In the genomic region with DNA sequence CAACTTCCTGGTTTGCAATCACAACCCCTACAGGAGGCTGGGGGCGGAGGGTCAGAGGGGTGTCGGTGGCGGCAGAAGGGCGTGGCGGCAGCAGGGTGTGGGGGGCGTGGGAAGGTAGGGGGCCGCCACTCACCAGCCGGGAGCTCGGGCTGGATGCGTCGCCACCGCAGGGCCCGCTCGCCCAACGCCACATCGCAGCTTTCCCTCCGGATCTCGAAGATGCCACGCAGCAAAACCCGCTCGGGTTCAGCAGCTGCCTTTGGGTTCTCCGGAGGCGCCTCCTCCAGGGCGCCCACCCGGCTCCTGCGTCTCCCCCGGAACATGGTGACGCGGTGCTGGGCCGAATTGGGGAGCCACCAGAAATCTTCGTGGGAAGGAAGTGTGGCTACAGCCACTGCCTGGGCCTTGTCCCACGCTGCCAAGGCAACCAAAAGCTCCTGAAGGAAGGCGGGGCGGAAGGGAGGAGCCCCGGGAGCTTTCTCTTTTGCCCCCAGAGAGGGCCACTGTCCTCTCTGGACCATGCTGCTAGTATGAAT, we compare ENCODE assay signal across 8 mouse cellular contexts. TPM values are rescaled to one million over a fixed set of nuclear protein-coding genes. Genes with fewer than 3 reads are reported as not detected.
A peak's percentile ranks its signal among the peaks of the same experiment; 100 is the strongest.
DNase-seq lines count a peak whose midpoint lies in the region; ATAC-seq and TF ChIP-seq lines count a peak whose summit lies in the region.

No protein-coding gene starts in this region.

- no peaks in the 10 kb centered on the region for H3K9me3 ChIP-seq in kidney, embryonic 16.5 days (ENCODE audit: low read length)

- H3K4me2 ChIP-seq in kidney, embryonic 16.5 days (replicated peaks; ENCODE audit: low read depth, low read length), result peak overlapping the region; percentile 98

- ATAC-seq in kidney, embryonic 16.5 days (ENCODE audit: low FRiP score, low TSS enrichment), result peak; percentile 67

- peak overlapping the region; percentile 38; the same call in 1 of the 2 replicates for H3K4me3 ChIP-seq in heart, adult 2 months
- H3K4me3 ChIP-seq in kidney, embryonic 16.5 days (ENCODE audit: low read length), result peak overlapping the region; percentile 54
- H3K4me3 ChIP-seq in macrophage (ENCODE audit: inconsistent target), result peak overlapping the region; percentile 28
- peak overlapping the region; percentile 57 for H3K4me3 ChIP-seq in small intestine, adult 2 months (ENCODE audit: low read depth, low read length)

- intact Hi-C loops in left cerebral cortex, postnatal 14 days (cut with DNase I), result no loop called here
- intact Hi-C loops in heart, adult 2 months (cut with DNase I), result no loop called here

- DNase-seq in left cerebral cortex, adult 18-20 months (ENCODE audit: low spot score in 2 of 2), result peak; percentile 37 to 49
- DNase-seq in left cerebral cortex, postnatal 14 days (ENCODE audit: low spot score in 2 of 2), result no peak
- peak; percentile 68 to 75 for DNase-seq in cerebellum, postnatal 25 days
- peak; percentile 32 to 43 for DNase-seq in heart, adult 2 months
- DNase-seq in urinary bladder, adult 2 months (ENCODE audit: low spot score), result no peak

- TF ChIP-seq POLR2A in heart, adult 2 months (IDR thresholded peaks at IDR 0.05; ENCODE audit: insufficient read depth, low read depth, low read length), result no peak
- no peak for TF ChIP-seq POLR2A in small intestine, adult 2 months (IDR thresholded peaks at IDR 0.05; ENCODE audit: low read depth, low read length)

- H3K4me1 ChIP-seq in heart, adult 2 months (ENCODE audit: control insufficient read depth, insufficient read depth, low read length), result no peaks in the 10 kb centered on the region
- peaks cover 7% of the 10 kb centered on the region; the same call in 1 of the 2 replicates for H3K4me1 ChIP-seq in kidney, embryonic 16.5 days (ENCODE audit: insufficient read depth, low read length)
- 0 out of 2 replicates have a peak, but pooled peaks cover 2% of the 10 kb centered on the region for H3K4me1 ChIP-seq in small intestine, adult 2 months (ENCODE audit: control insufficient read depth, insufficient read depth, insufficient read length, low read length)

- no peak for TF ChIP-seq EP300 in heart, adult 2 months (IDR thresholded peaks at IDR 0.05; ENCODE audit: insufficient read depth, low read depth, low read length)

- H3K27ac ChIP-seq in heart, adult 2 months, result no peak overlapping the region
- H3K27ac ChIP-seq in kidney, embryonic 16.5 days (ENCODE audit: low read length), result no peak overlapping the region
- H3K27ac ChIP-seq in macrophage, result no peak overlapping the region
- H3K27ac ChIP-seq in small intestine, adult 2 months (ENCODE audit: insufficient read depth, low read depth, low read length), result no peak overlapping the region

- no peak for TF ChIP-seq CTCF in heart, adult 2 months (IDR thresholded peaks at IDR 0.05)
- TF ChIP-seq CTCF in small intestine, adult 2 months (IDR thresholded peaks at IDR 0.05; ENCODE audit: extremely low read depth, insufficient read length, insufficient replicate concordance, low read depth, low read length), result no peak

- H3K9ac ChIP-seq in heart, adult 2 months (ENCODE audit: low read depth, low read length), result peak overlapping the region; percentile 65
- H3K9ac ChIP-seq in kidney, embryonic 16.5 days (replicated peaks; ENCODE audit: low read length), result peak overlapping the region; percentile 66

- no peaks in the 10 kb centered on the region for H3K36me3 ChIP-seq in heart, adult 2 months (ENCODE audit: control insufficient read depth, insufficient read depth, low read length)
- no peaks in the 10 kb centered on the region for H3K36me3 ChIP-seq in kidney, embryonic 16.5 days (ENCODE audit: insufficient read depth, low read length)
- no peaks in the 10 kb centered on the region for H3K36me3 ChIP-seq in macrophage (ENCODE audit: inconsistent target)
- H3K36me3 ChIP-seq in small intestine, adult 2 months (ENCODE audit: control insufficient read depth, insufficient read depth, low read length), result no peaks in the 10 kb centered on the region

- H3K79me2 ChIP-seq in heart, adult 2 months (replicated peaks; ENCODE audit: control insufficient read depth, insufficient read depth, low read length), result no peaks in the 10 kb centered on the region
- no peaks in the 10 kb centered on the region for H3K79me2 ChIP-seq in macrophage (ENCODE audit: inconsistent target)

- under 1% methylated on average over 35 of the region's 35 CpGs for WGBS in heart, adult 2 months
- WGBS in kidney, embryonic 16.5 days, result under 1% methylated on average over 35 of the region's 35 CpGs
- WGBS in macrophage (ENCODE audit: missing documents), result 2% methylated on average over 32 of the region's 35 CpGs
- WGBS in small intestine, adult 2 months, result 1% methylated on average over 35 of the region's 35 CpGs

- H3K27me3 ChIP-seq in heart, adult 2 months (ENCODE audit: control insufficient read depth, insufficient read depth, low read length), result peaks cover 4% of the 10 kb centered on the region
- peaks cover 7% of the 10 kb centered on the region; the same call in 1 of the 2 replicates for H3K27me3 ChIP-seq in kidney, embryonic 16.5 days (ENCODE audit: insufficient read depth, low read length)
- peaks cover 7% of the 10 kb centered on the region for H3K27me3 ChIP-seq in small intestine, adult 2 months (ENCODE audit: control insufficient read depth, insufficient read depth, low read length)

RNA-seq across cellular contexts. Expression of a gene that starts 27.9 kb away (rescaled TPM):
- 10 to 100 TPM; 16.1 to 19.4 TPM for total RNA-seq in left cerebral cortex, adult 18-20 months (2021)
- total RNA-seq in left cerebral cortex, postnatal 14 days (2021), result 10 to 100 TPM; 22.4 to 23.4 TPM
- total RNA-seq in heart, adult 2 months (2021), result not detected
- not detected in 2 replicates for polyA plus RNA-seq in heart, adult 2 months (2012; rRNA removed)
- not detected in 2 replicates for polyA plus RNA-seq in kidney, embryonic 16.5 days (2015; fragmentation: Nextera tagmentation; extraction: Ambion mirVana)
- not detected for total RNA-seq in macrophage (2018; cell fraction: chromatin; rRNA removed)
- total RNA-seq in macrophage (2018; cell fraction: cytosol; rRNA removed), result not detected
- total RNA-seq in macrophage (2018; cell fraction: nucleus; rRNA removed), result not detected
- polyA plus RNA-seq in macrophage (2018), result not detected in 3 replicates
- 0.89 and 2.6 TPM in 2 replicates for polyA plus RNA-seq in small intestine, adult 2 months (2012; rRNA removed)
- polyA plus RNA-seq in urinary bladder, adult 2 months (2012; rRNA removed), result not detected in 2 replicates

RNA-seq across cellular contexts. Expression of a gene that starts 27.9 kb away (rescaled TPM):
- total RNA-seq in left cerebral cortex, adult 18-20 months (2021), result 1 to 10 TPM; 3.6 to 3.8 TPM
- 1 to 10 TPM; 2.0 to 3.7 TPM for total RNA-seq in left cerebral cortex, postnatal 14 days (2021)
- total RNA-seq in heart, adult 2 months (2021), result under 1 TPM; 0.73 to 0.82 TPM
- polyA plus RNA-seq in heart, adult 2 months (2012; rRNA removed), result 0.47 and 1.5 TPM in 2 replicates
- 1.8 and 2.0 TPM in 2 replicates for polyA plus RNA-seq in kidney, embryonic 16.5 days (2015; fragmentation: Nextera tagmentation; extraction: Ambion mirVana)
- 10 to 100 TPM in 19 of 26 experiments, 1 to 10 TPM in 6, under 1 TPM in 1; 0.82 to 56.8 (median 18.5) TPM for total RNA-seq in macrophage (2018; cell fraction: chromatin; rRNA removed)
- 1 to 10 TPM; 2.6 to 6.6 (median 4.1) TPM for total RNA-seq in macrophage (2018; cell fraction: cytosol; rRNA removed)
- 10 to 100 TPM in 15 of 26 experiments, 1 to 10 TPM in 10, under 1 TPM in 1; 0.59 to 23.1 (median 12.0) TPM for total RNA-seq in macrophage (2018; cell fraction: nucleus; rRNA removed)
- polyA plus RNA-seq in macrophage (2018), result 1.7 to 5.0 TPM (median 2.5 TPM) in 3 replicates
- polyA plus RNA-seq in small intestine, adult 2 months (2012; rRNA removed), result 0.30 and 0.51 TPM in 2 replicates
- polyA plus RNA-seq in urinary bladder, adult 2 months (2012; rRNA removed), result 0.40 and 0.91 TPM in 2 replicates

Comparison
In these comparisons a context has a peak if more than half of its experiments do, and no peak if none do; other contexts are left out.
1. DNase-seq: peak in left cerebral cortex, adult 18-20 months (2 of 2), cerebellum, postnatal 25 days (2 of 2) and heart, adult 2 months (2 of 2); none in left cerebral cortex, postnatal 14 days (0 of 2) and urinary bladder, adult 2 months (single experiment).
2. Peak in every context shown above with its lines, with median percentiles within 50 percentile points of each other: H3K4me3 ChIP-seq.